Mouse (Mus musculus): ENCODE data around the gene Fsip1.

GRCm38 (mm10) chr2:118179873-118180585 is 76.7 kb downstream of the Fsip1 start:
- TF ChIP-seq POLR2A (IDR thresholded peaks at IDR 0.05; ENCODE audit: insufficient read depth, low read length) (no peak), CTCF (IDR thresholded peaks at IDR 0.05; ENCODE audit: low read depth, low read length) (no peak), EP300 (IDR thresholded peaks at IDR 0.05; ENCODE audit: insufficient read depth, low read depth, low read length) (no peak)
